Mouse (Mus musculus) forebrain, embryonic 11.5 days (tissue): ENCODE results near the gene Drg1. TPM values are rescaled to one million over a fixed set of nuclear protein-coding genes. Genes with fewer than 3 reads are reported as not detected.
"Not testable (repeated sequence)": the region's sequence is repeated elsewhere in the genome, so short reads cannot be mapped to it uniquely, and the experiment has no call there.

ENCODE experiments used
- ATAC-seq: fragments of 200-750 bp; cut with Nextera tagmentation; replicated peaks from 2 replicates; pipeline ENCODE4 v1.8.0; 2017; ENCODE audit warnings: moderate TSS enrichment; ENCODE audit not compliant: low FRiP score
- DNase-seq: peaks from one replicate; pipeline ENCODE4 v3.0.0-alpha.2; 2017; ENCODE audit warnings: low spot score
- H3K27ac ChIP-seq: fragments of 300-500 bp; sonication (generic); 2 replicates; pipeline ENCODE4 v1.5.1; 2014; ENCODE audit warnings: low read depth, low read length
- H3K27me3 ChIP-seq: fragments of 300-500 bp; sonication (generic); 2 replicates; pipeline ENCODE4 v1.6.1; 2014; ENCODE audit warnings: mild to moderate bottlenecking, low read length, mixed read lengths; ENCODE audit not compliant: control insufficient read depth, insufficient read depth
- H3K36me3 ChIP-seq: fragments of 300-500 bp; sonication (generic); 2 replicates; pipeline ENCODE4 v1.6.1; 2014; ENCODE audit warnings: mild to moderate bottlenecking, low read length, moderate library complexity, mixed read lengths; ENCODE audit not compliant: control insufficient read depth, insufficient read depth
- H3K4me1 ChIP-seq: fragments of 300-500 bp; sonication (generic); replicated peaks from 2 replicates; pipeline ENCODE4 v1.6.1; 2014; ENCODE audit warnings: low read length, mixed read lengths; ENCODE audit not compliant: control insufficient read depth, insufficient read depth
- H3K4me2 ChIP-seq: fragments of 300-500 bp; sonication (generic); 2 replicates; pipeline ENCODE4 v1.6.1; 2014; ENCODE audit warnings: low read depth, mild to moderate bottlenecking, low read length, moderate library complexity, mixed read lengths; ENCODE audit not compliant: severe bottlenecking
- H3K4me3 ChIP-seq: fragments of 300-500 bp; sonication (generic); 2 replicates; pipeline ENCODE4 v1.5.1; 2014; ENCODE audit warnings: low read depth, low read length
- H3K9ac ChIP-seq: fragments of 300-500 bp; sonication (generic); 2 replicates; pipeline ENCODE4 v1.6.1; 2014; ENCODE audit warnings: low read length
- H3K9me3 ChIP-seq: fragments of 300-500 bp; sonication (generic); 2 replicates; pipeline ENCODE4 v1.6.1; 2016; ENCODE audit warnings: low read length, mixed read lengths; ENCODE audit not compliant: control insufficient read depth
- WGBS: fragments of 180-500 bp; shearing (Covaris S2); extraction: QIAGEN DNeasy Blood & Tissue Kit; methylation state at CpG from one replicate; pipeline ENCODE4 v1.1.7; 2014; 5-methylcytosine and 5-hydroxymethylcytosine counted together
- polyA plus RNA-seq: library from polyadenylated mRNA; unstranded; fragments of >200 nt; fragmentation: Nextera tagmentation; extraction: Ambion mirVana; gene quantifications from 2 replicates; pipeline ENCODE4 v1.2.1, GENCODE M21; 2014

Gene Drg1
- polyA plus RNA-seq, 1 experiment from 2014 or later, result 299 TPM

DNA sequence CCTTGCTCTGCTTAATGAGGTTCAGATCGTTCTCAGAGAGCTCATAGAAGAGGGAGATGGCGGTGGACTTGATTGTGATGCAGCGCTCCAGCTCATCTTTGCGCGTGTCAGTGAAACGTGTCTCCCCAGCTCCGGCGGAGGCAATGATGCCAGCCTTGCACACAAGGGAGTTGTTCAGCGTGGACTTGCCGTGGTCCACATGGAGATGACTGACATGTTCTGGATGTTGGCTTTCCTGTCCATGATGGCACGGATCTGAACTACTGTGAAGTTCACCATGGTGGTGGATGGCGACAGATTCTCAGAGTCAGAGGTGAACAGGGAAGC is 115.6 kb downstream of the Drg1 start:
- ATAC-seq, H3K9ac ChIP-seq, H3K4me3 ChIP-seq, H3K9me3 ChIP-seq, H3K27ac ChIP-seq, H3K27me3 ChIP-seq, H3K4me1 ChIP-seq, H3K36me3 ChIP-seq, H3K4me2 ChIP-seq: not testable (repeated sequence)
- DNase-seq, result peak; percentile 47
- 96% methylated on average over 11 of the region's 12 CpGs for WGBS

DNA sequence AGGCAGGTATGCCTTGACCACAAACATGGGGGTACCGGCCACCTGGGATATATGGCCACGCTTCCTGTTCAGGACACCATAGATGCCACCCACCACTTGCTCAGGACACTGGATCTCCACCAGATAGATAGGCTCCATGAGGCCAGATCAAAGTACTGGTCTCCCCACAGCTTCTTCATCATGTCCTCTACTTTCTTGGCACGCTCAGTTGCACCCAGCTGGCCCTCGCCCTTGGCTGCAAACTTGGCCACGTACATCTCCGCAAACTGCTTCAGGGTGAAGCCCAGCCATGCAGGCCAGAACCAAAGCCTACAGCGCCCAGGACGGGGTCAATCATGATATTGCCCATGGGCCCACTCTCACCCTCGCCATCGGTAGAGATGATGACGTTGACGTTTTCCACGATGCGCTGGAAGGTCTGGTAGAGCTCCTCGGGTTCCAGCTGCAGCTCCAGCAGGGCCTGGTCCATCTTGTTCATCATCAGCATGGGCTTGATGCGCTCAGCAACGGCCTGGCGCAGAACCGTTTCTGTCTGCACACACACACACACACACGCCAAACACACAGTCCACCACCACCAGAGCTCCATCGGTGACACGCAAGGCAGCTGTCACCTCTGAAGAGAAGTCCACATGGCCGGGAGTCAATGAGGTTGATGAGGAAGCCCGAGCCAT is 116.1 kb downstream of the Drg1 start:
- H3K4me3 ChIP-seq, H3K9me3 ChIP-seq, H3K4me1 ChIP-seq, H3K27ac ChIP-seq, H3K4me2 ChIP-seq, ATAC-seq, H3K36me3 ChIP-seq, H3K9ac ChIP-seq, H3K27me3 ChIP-seq: not testable (repeated sequence)
- 95% methylated on average over 24 of the region's 24 CpGs for WGBS
- DNase-seq, result peak; percentile 73

DNA sequence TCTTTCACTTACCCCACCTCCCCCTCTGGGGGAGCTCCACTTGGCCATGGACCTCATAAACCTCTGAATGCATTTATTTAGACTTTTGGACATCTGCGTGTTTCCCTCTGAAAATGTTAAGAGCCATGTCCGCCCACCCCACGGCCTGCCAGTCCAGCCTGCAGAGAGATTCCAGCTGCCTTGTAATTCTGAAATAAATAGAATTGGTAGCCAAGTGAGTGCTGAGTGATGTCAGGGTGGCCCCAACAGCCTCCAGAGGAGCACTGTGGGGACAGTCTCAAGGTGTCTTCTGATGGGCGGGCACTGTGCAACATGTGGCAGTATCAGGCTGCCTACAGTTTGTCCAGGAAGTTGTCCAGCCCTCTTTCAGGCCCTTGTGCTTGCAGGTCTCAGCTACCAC is 116.7 kb downstream of the Drg1 start:
- not testable (repeated sequence) for H3K4me2 ChIP-seq, H3K4me1 ChIP-seq, ATAC-seq, H3K27me3 ChIP-seq, H3K9ac ChIP-seq, H3K36me3 ChIP-seq, H3K4me3 ChIP-seq, H3K9me3 ChIP-seq, H3K27ac ChIP-seq, DNase-seq
- WGBS, result 94% methylated on average over 4 of the region's 4 CpGs

DNA sequence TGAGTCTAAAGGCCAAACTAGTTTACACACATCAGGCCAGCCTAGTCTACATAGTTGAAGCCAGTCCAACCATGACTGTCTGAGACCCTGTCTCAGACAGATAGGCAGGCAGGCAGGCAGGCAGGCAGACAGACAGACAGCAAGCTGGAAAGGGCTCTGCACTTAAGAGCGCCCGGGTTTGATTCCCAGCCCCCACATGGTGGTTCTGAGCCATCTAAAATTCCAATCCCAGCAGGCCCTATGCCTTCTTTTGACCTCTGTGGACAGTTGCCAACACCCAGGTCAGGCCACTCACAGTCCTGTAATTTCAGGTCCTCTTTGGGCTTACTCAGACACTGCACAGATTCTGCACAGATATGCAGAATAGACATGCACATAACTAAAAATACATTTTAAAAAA is 119.4 kb downstream of the Drg1 start:
- H3K27me3 ChIP-seq, H3K4me3 ChIP-seq, H3K36me3 ChIP-seq, H3K27ac ChIP-seq, H3K4me2 ChIP-seq, H3K9me3 ChIP-seq, H3K9ac ChIP-seq, ATAC-seq, H3K4me1 ChIP-seq: not testable (repeated sequence)
- peak; percentile 42 for DNase-seq
- 73% methylated on average over 2 of the region's 2 CpGs for WGBS

DNA sequence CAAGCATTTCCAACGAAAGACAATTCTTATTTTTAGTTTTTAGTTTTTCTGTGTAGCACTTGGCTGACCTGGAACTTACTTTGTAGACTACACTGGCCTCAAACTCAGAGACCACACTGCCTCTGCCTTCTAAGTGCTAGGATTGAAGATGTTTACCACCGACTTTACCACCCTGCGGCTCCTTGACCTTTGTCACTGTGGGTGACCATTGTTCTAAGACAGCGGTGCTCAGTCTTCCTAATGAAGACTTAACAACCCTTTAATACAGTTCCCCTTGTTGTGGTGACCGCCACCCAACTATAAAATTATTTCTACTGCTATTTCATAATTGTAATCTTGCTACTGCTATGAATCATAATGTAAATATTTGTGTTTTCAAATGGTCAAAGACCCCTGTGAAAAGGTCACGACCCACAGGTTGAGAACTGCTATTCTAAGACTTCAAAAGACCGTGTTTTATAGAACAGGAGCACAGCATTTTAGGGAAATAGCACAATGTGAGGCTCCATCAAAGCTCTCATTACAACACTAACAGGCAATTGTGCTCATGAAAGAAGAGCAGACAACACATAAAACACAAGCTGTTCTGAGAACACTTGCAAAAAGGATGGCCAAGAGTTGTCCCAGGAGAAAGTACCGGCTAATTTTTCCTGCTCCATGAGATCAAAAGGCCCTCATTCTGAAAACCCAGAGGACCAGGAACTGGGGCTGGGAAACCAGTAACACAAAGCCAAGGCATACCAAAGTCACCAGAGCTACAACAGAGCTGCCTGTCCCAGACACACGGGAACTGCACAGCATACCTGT is 120.7 kb downstream of the Drg1 start:
- not testable (repeated sequence) for H3K27ac ChIP-seq, H3K4me1 ChIP-seq, H3K4me2 ChIP-seq, H3K9ac ChIP-seq, H3K4me3 ChIP-seq, ATAC-seq, H3K36me3 ChIP-seq, H3K27me3 ChIP-seq, H3K9me3 ChIP-seq
- peak; percentile 47 for DNase-seq
- 80% methylated on average over 7 of the region's 9 CpGs for WGBS

DNA sequence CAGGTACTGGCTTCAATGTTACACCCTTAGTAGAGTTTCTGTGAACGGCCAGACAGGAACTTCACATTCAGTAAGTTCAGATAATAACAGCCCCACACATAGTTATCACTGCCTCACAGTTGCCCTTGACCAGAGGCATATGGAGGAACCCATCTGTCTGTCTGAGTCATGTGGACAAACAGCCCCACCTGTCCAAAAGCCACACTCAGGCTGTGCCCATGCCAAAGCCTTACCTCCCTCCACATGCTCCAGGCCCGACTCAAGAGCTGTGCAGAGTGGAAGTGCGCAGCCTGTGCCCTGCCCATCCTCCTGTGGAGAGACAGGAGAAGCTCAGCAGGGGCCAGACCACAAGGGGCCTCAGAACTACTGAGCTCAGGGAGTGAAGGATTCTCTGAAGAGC is 122.2 kb downstream of the Drg1 start:
- not testable (repeated sequence) for H3K4me2 ChIP-seq, H3K27me3 ChIP-seq, H3K4me1 ChIP-seq, H3K27ac ChIP-seq, H3K4me3 ChIP-seq, H3K9me3 ChIP-seq, ATAC-seq, H3K9ac ChIP-seq, H3K36me3 ChIP-seq
- DNase-seq, result peak; percentile 26
- WGBS, result 78% methylated on average over 3 of the region's 3 CpGs

DNA sequence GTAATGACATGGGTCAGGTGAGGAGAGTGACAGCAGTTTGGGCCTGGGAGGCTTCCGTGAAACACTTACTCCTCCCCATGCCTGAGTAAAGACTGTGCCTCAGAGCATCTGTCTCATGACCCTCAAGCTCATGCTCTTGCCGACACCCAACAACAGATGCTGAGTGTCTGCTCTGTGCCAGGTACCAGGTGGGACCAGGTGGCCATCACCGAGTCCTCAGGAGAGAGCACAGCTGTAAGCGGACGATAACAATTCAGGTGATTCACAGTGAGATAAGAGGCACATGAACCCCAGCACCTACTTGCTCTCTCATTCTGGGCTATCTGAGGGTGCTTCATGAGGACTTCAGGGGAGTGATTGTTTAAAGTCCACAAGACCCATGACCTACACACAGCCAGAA is 123.8 kb downstream of the Drg1 start:
- H3K27ac ChIP-seq, H3K4me1 ChIP-seq, H3K4me3 ChIP-seq, H3K4me2 ChIP-seq, H3K36me3 ChIP-seq, H3K27me3 ChIP-seq, DNase-seq, H3K9ac ChIP-seq, H3K9me3 ChIP-seq: not testable (repeated sequence)
- WGBS, result 91% methylated on average over 4 of the region's 5 CpGs
- ATAC-seq, result peak; percentile 62

DNA sequence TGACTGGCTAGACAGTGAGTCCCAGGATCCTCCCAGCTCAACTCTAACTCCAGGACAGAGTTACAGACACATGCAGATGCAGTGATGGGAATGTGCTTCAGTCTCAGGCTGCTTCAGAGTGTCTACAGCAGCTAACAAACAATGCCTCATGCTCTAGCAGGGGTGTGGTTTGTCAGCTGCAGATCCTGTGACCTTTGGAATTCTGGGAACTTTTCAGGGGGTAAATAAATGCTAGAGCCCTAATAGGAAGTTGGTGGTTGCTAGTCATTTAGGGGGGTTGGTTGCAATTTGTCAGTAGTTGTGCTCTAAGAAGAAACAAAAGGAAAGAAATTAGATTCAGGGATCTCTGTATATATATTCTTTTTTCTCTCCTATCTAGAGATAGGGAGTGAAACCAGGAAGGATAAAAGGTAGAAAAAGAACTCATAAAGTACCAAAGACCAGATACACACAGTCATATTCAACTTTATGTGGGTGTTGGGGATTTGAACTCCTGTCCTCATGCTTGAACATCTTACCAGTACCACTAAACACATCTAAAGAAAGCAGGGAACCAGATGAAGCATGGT is 125.2 kb downstream of the Drg1 start:
- H3K9ac ChIP-seq, H3K4me1 ChIP-seq, H3K4me3 ChIP-seq, H3K27ac ChIP-seq, H3K36me3 ChIP-seq, H3K27me3 ChIP-seq, H3K4me2 ChIP-seq, H3K9me3 ChIP-seq: not testable (repeated sequence)
- ATAC-seq (peak; percentile 2), DNase-seq (peak; percentile 27)

DNA sequence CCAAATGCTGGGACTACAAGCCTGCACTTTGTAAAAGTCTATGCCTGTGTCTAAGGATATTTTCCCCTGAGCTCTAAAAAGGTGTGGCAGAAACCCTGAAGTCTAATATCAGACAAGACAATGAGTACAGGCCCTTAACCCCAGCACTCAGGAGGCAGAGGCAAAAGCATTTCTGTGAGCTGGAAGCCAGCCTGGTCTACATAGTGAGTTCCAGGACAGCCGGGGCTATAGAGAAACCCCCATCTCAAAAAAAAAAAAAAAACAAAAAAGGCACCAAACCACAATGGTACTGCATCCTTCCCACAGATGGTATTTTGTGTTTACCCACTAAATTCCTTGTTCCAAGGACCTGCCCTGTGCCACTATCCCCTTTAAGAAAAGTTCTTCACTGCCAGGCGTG is 127.9 kb downstream of the Drg1 start:
- not testable (repeated sequence) for H3K4me1 ChIP-seq, H3K9me3 ChIP-seq, H3K36me3 ChIP-seq, H3K4me3 ChIP-seq, DNase-seq, H3K27me3 ChIP-seq, H3K4me2 ChIP-seq, ATAC-seq, H3K27ac ChIP-seq, H3K9ac ChIP-seq
- 92% methylated on average over 2 of the region's 2 CpGs for WGBS
